Mouse (Mus musculus): ENCODE results near the gene Wdr20. TPM values are rescaled to one million over a fixed set of nuclear protein-coding genes. Genes with fewer than 3 reads are reported as not detected.
A peak's percentile ranks its signal among the peaks of the same experiment; 100 is the strongest.

Gene Wdr20
- polyA plus RNA-seq, 1 experiment, result 36.4 TPM

DNA sequence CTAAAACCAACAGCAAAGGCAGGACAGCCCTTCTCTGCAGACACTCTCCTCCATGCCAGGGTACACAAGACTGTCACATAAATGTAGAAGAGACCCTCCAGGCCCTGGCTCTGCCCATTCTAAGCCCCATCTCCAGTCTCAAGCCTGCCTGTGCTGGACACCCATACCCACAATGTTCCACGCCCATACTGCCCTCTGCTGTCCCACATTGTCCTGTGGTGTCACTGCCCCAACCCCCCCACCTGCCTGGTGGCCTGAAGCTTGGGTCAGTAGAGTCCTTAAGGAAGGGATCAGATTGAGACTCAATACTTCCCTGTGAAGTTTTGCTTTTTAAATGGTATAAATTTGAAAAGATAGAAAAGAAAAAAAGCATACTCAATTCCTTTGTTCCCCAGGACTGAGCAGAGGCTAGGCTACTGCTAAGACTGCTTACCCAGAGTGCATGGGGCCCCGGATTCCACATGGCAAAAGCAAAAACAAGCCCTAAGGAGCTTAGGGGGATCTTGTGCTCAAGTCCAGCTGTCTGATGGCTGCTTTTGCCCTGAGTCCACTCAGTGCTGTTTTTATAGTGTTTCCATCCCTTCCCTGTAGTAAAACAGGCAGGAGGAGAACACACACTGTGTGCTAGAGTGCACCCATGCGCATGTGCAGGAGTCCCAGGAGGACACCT lies 68.7 kb downstream of the Wdr20 start:
- Histone ChIP-seq H3K9ac (ENCODE audit: low read depth, poor library complexity, severe bottlenecking) (no peak overlapping the region), H3K9me3 (replicated peaks; ENCODE audit: control insufficient read depth, insufficient read depth, low read length, poor library complexity, severe bottlenecking) (no peaks in the 10 kb centered on the region), H3K36me3 (ENCODE audit: control insufficient read depth, insufficient read depth, low read length, poor library complexity, severe bottlenecking) (no peaks in the 10 kb centered on the region; the same call in 1 of the 2 replicates), H3K27me3 (ENCODE audit: control insufficient read depth, insufficient read depth, low read length, poor library complexity, severe bottlenecking) (no peaks in the 10 kb centered on the region), H3K27ac (ENCODE audit: insufficient read depth, low read length) (no peak overlapping the region), H3K4me3 (ENCODE audit: low read depth, low read length) (no peak overlapping the region), H3K4me1 (ENCODE audit: control insufficient read depth, insufficient read depth, low read length) (no peaks in the 10 kb centered on the region)
- TF ChIP-seq EP300 (IDR thresholded peaks at IDR 0.05; ENCODE audit: insufficient read depth, low read depth, low read length), result no peak
- TF ChIP-seq CTCF (IDR thresholded peaks at IDR 0.05; ENCODE audit: low read depth, low read length), result peak; percentile 28

DNA sequence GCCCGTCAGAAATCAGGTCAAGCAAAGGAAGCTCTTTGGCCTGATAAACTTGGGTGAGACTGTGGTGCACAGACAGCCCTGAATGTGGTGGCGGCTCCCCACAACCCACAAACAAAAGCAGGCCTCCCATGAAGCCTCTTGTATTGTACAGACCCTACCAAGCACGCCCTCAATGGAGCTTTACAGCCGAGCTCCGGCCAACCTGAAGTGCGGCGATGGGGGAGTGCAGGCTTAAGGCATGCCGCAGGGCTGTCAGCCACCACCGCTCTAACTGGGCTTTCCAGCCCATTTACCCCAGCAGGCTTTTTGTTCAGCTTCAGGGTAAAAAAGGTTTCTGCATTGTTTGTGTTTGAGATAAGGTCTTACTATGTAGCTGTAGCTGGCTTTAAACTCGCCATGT lies 70.7 kb downstream of the Wdr20 start:
- no peak overlapping the region for H3K27ac ChIP-seq (ENCODE audit: insufficient read depth, low read length)
- no peaks in the 10 kb centered on the region for H3K4me1 ChIP-seq (ENCODE audit: control insufficient read depth, insufficient read depth, low read length)

DNA sequence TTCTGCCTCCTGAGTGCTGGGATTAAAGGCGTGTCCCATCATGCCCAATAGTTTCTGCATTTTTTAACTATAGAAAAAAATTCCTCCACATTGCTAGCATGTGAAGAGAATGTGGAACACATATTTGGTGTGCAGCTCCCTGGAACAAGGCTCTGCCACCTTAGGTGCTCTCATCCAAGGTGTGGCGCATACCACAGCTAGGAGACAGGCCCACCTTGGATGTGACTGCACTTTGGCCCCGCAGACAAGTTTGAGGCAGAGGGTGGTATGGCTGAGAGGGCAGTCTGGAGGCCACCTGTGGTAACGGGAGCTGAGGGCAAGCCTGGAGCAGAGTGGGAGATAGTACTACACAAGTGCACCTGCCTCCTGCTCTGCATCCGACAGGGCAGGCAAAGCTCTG lies 71.1 kb downstream of the Wdr20 start:
- Histone ChIP-seq H3K36me3 (ENCODE audit: control insufficient read depth, insufficient read depth, low read length, poor library complexity, severe bottlenecking) (peaks cover 3% of the 10 kb centered on the region), H3K4me1 (ENCODE audit: control insufficient read depth, insufficient read depth, low read length) (no peaks in the 10 kb centered on the region), H3K27ac (ENCODE audit: insufficient read depth, low read length) (no peak overlapping the region), H3K9ac (ENCODE audit: low read depth, poor library complexity, severe bottlenecking) (no peak overlapping the region), H3K9me3 (replicated peaks; ENCODE audit: control insufficient read depth, insufficient read depth, low read length, poor library complexity, severe bottlenecking) (no peaks in the 10 kb centered on the region), H3K27me3 (ENCODE audit: control insufficient read depth, insufficient read depth, low read length, poor library complexity, severe bottlenecking) (no peaks in the 10 kb centered on the region), H3K4me3 (ENCODE audit: low read depth, low read length) (no peak overlapping the region)
- TF ChIP-seq POLR2A (IDR thresholded peaks at IDR 0.05; ENCODE audit: insufficient read depth, low read length) (no peak), CTCF (IDR thresholded peaks at IDR 0.05; ENCODE audit: low read depth, low read length) (no peak), EP300 (IDR thresholded peaks at IDR 0.05; ENCODE audit: insufficient read depth, low read depth, low read length) (no peak)

More for the DNA sequence above, 70.7 kb downstream of the Wdr20 start:
- no peak overlapping the region for H3K4me3 ChIP-seq (ENCODE audit: low read depth, low read length)
- H3K9me3 ChIP-seq (replicated peaks; ENCODE audit: control insufficient read depth, insufficient read depth, low read length, poor library complexity, severe bottlenecking), result no peaks in the 10 kb centered on the region
- H3K9ac ChIP-seq (ENCODE audit: low read depth, poor library complexity, severe bottlenecking), result no peak overlapping the region
- peaks cover 2% of the 10 kb centered on the region for H3K36me3 ChIP-seq (ENCODE audit: control insufficient read depth, insufficient read depth, low read length, poor library complexity, severe bottlenecking)
- H3K27me3 ChIP-seq (ENCODE audit: control insufficient read depth, insufficient read depth, low read length, poor library complexity, severe bottlenecking), result no peaks in the 10 kb centered on the region
- TF ChIP-seq EP300 (IDR thresholded peaks at IDR 0.05; ENCODE audit: insufficient read depth, low read depth, low read length) (no peak), POLR2A (IDR thresholded peaks at IDR 0.05; ENCODE audit: insufficient read depth, low read length) (no peak), CTCF (IDR thresholded peaks at IDR 0.05; ENCODE audit: low read depth, low read length) (no peak)

DNA sequence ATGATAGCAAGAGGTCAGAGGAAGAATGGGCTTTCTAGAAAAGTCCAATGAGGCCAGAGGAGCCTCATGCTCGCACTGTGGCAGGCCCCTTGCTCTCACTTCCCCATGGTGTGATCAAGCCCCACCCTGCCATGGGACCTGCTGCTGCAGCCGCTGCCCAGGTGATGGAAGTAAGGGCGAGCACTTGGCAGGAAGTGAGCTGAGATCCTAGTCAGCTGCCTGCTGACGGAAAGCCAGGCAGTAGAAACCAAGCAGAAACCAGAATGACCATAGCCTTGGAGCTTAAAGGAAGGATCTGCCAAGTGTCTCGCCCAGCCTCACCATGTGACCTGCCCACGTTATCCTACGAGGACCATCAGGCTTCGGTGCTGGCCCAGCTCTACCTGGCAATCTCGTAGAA lies 75.4 kb downstream of the Wdr20 start:
- Histone ChIP-seq H3K9ac (ENCODE audit: low read depth, poor library complexity, severe bottlenecking) (no peak overlapping the region), H3K27me3 (ENCODE audit: control insufficient read depth, insufficient read depth, low read length, poor library complexity, severe bottlenecking) (no peaks in the 10 kb centered on the region), H3K36me3 (ENCODE audit: control insufficient read depth, insufficient read depth, low read length, poor library complexity, severe bottlenecking) (peaks cover 3% of the 10 kb centered on the region; the same call in 1 of the 2 replicates), H3K9me3 (replicated peaks; ENCODE audit: control insufficient read depth, insufficient read depth, low read length, poor library complexity, severe bottlenecking) (no peaks in the 10 kb centered on the region), H3K4me3 (ENCODE audit: low read depth, low read length) (no peak overlapping the region), H3K4me1 (ENCODE audit: control insufficient read depth, insufficient read depth, low read length) (peaks cover 3% of the 10 kb centered on the region), H3K27ac (ENCODE audit: insufficient read depth, low read length) (no peak overlapping the region)
- TF ChIP-seq POLR2A (IDR thresholded peaks at IDR 0.05; ENCODE audit: insufficient read depth, low read length) (no peak), CTCF (IDR thresholded peaks at IDR 0.05; ENCODE audit: low read depth, low read length) (no peak), EP300 (IDR thresholded peaks at IDR 0.05; ENCODE audit: insufficient read depth, low read depth, low read length) (no peak)

DNA sequence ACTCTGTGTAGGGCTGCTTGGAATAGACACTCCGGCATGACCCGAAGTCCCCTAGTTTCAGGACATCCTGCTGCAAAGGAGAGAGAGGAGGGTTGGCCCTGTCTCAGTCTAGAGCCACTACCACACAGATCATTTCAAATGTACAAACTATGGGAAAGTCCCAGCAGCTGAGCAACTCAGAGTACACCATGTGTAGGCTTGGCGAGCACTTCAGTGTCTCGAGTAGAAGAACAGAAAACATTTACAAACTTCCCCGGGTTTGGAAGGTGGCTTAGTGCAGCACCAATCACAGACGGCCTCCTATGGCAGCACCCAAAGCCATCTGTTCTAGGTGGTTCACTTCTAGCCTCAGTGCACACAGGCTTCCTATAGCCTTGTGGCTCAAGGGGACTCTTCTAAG lies 75.9 kb downstream of the Wdr20 start:
- Histone ChIP-seq H3K4me3 (ENCODE audit: low read depth, low read length) (no peak overlapping the region), H3K27ac (ENCODE audit: insufficient read depth, low read length) (no peak overlapping the region), H3K4me1 (ENCODE audit: control insufficient read depth, insufficient read depth, low read length) (peaks cover 3% of the 10 kb centered on the region), H3K9me3 (replicated peaks; ENCODE audit: control insufficient read depth, insufficient read depth, low read length, poor library complexity, severe bottlenecking) (no peaks in the 10 kb centered on the region), H3K27me3 (ENCODE audit: control insufficient read depth, insufficient read depth, low read length, poor library complexity, severe bottlenecking) (no peaks in the 10 kb centered on the region), H3K36me3 (ENCODE audit: control insufficient read depth, insufficient read depth, low read length, poor library complexity, severe bottlenecking) (peaks cover 3% of the 10 kb centered on the region; the same call in 1 of the 2 replicates), H3K9ac (ENCODE audit: low read depth, poor library complexity, severe bottlenecking) (no peak overlapping the region)
- TF ChIP-seq POLR2A (IDR thresholded peaks at IDR 0.05; ENCODE audit: insufficient read depth, low read length), result no peak
- no peak for TF ChIP-seq CTCF (IDR thresholded peaks at IDR 0.05; ENCODE audit: low read depth, low read length)
- no peak for TF ChIP-seq EP300 (IDR thresholded peaks at IDR 0.05; ENCODE audit: insufficient read depth, low read depth, low read length)

DNA sequence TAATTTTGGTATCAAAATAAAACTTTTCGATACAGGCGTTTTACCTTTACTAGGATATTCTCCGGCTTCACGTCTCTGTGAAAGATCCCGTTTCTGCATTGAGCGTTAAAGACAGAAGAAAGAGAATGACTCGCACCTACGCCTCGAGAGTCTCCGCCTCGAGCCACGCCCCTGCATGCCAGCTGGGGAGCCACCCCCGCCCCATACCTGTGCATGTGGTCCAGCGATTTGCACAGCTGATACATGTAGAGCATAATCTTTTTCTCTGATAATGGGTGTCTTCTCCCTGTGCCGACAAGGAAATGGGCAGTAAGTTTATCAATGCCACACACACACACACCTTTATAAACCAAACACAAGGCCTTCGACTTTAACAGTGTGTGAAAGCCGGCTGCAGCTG lies 77.2 kb downstream of the Wdr20 start:
- TF ChIP-seq EP300 (IDR thresholded peaks at IDR 0.05; ENCODE audit: insufficient read depth, low read depth, low read length), result no peak
- no peak for TF ChIP-seq CTCF (IDR thresholded peaks at IDR 0.05; ENCODE audit: low read depth, low read length)
- no peak for TF ChIP-seq POLR2A (IDR thresholded peaks at IDR 0.05; ENCODE audit: insufficient read depth, low read length)
- H3K4me3 ChIP-seq (ENCODE audit: low read depth, low read length), result no peak overlapping the region
- H3K4me1 ChIP-seq (ENCODE audit: control insufficient read depth, insufficient read depth, low read length), result peaks cover 3% of the 10 kb centered on the region

More for the DNA sequence above, 77.2 kb downstream of the Wdr20 start:
- no peak overlapping the region for H3K27ac ChIP-seq (ENCODE audit: insufficient read depth, low read length)
- no peaks in the 10 kb centered on the region for H3K9me3 ChIP-seq (replicated peaks; ENCODE audit: control insufficient read depth, insufficient read depth, low read length, poor library complexity, severe bottlenecking)
- H3K36me3 ChIP-seq (ENCODE audit: control insufficient read depth, insufficient read depth, low read length, poor library complexity, severe bottlenecking), result peaks cover 3% of the 10 kb centered on the region; the same call in 1 of the 2 replicates
- no peak overlapping the region for H3K9ac ChIP-seq (ENCODE audit: low read depth, poor library complexity, severe bottlenecking)
- no peaks in the 10 kb centered on the region for H3K27me3 ChIP-seq (ENCODE audit: control insufficient read depth, insufficient read depth, low read length, poor library complexity, severe bottlenecking)

Measured in ES-Bruce4 (cell line).